Mouse (Mus musculus) B cell, adult (primary cell): ENCODE measurements around the gene Gm8024. TPM values are rescaled to one million over a fixed set of nuclear protein-coding genes. Genes with fewer than 3 reads are reported as not detected.

Source experiments
- total RNA-seq: library from RNA; stranded (reverse); gene quantifications from 4 replicates; pipeline ENCODE4 v1.2.4, GENCODE M21; 2023; ENCODE audit not compliant: inconsistent age

The Gm8024 gene
- not detected in 4 replicates for total RNA-seq

GRCm38 (mm10) chr14:42524182-42524581 is at the start of gene Gm8024:
TSS of gene Gm8024 (minus strand) at chr14:42524282.

GRCm38 (mm10) chr14:42502249-42502648 is 21.8 kb downstream of the Gm8024 start, which contains the start of gene Gm8020:
TSS of gene Gm8020 (minus strand) at chr14:42502349.

Other genes with a start within 250 kb of the Gm8024 start
- not detected in 4 replicates for gene Gm9611, start 226.9 kb downstream of the Gm8024 start, total RNA-seq
- gene Gm7995, start 214.1 kb downstream of the Gm8024 start, total RNA-seq, result not detected in 4 replicates
- not detected in 4 replicates for gene Gm8005, start 84.6 kb downstream of the Gm8024 start, total RNA-seq
- gene Gm8011, start 60.4 kb downstream of the Gm8024 start, total RNA-seq, result not detected in 4 replicates
- gene Gm8020, start 21.9 kb downstream of the Gm8024 start, total RNA-seq, result not detected in 4 replicates
- gene Gm17124, start 75.6 kb upstream of the Gm8024 start, total RNA-seq, result not detected in 4 replicates
- not detected in 4 replicates for gene Gm3633, start 117.6 kb upstream of the Gm8024 start, total RNA-seq
- not detected in 4 replicates for gene Gm10378, start 131.7 kb upstream of the Gm8024 start, total RNA-seq
- not detected in 4 replicates for gene Gm3015, start 244.5 kb upstream of the Gm8024 start, total RNA-seq